Mouse (Mus musculus): ENCODE measurements around the gene Zfp280d.

- TF ChIP-seq GATA1 (IDR thresholded peaks at IDR 0.05; ENCODE audit: low read length) (no peak), TAL1 (IDR thresholded peaks at IDR 0.05; ENCODE audit: low read length) (no peak)
Observed at GRCm38 (mm10) chr9:72372359-72372758, 97.7 kb downstream of the Zfp280d start.
